Mouse (Mus musculus) small intestine, adult 2 months (tissue): ENCODE measurements at regions not wholly inside any gene's neighbourhood (a gene's known extent, or its start where the extent isn't known, plus 50 kb on each side); places are given as distances from the start of the nearest gene placed in this dataset.

ENCODE experiments used
- CTCF ChIP-seq: fragments of 200-500 bp; IDR thresholded peaks from 2 replicates; pipeline ENCODE4 v1.5.1; 2012; ENCODE audit warnings: low read depth, mild to moderate bottlenecking, control low read depth, inconsistent platforms, low read length, moderate library complexity, mixed read lengths; ENCODE audit not compliant: insufficient replicate concordance, insufficient read length; ENCODE audit errors: extremely low read depth
- POLR2A ChIP-seq: fragments of 200-500 bp; IDR thresholded peaks from 2 replicates; pipeline ENCODE4 v1.6.1; 2012; ENCODE audit warnings: low read depth, mild to moderate bottlenecking, control low read depth, inconsistent platforms, low read length, moderate library complexity

- TF ChIP-seq CTCF (no peak), POLR2A (no peak)
These were observed 282.1 kb upstream of the Myt1l start for GRCm38 (mm10) chr12:29246041-29246440.
